Mouse (Mus musculus): ENCODE data around the gene Aak1. TPM values are rescaled to one million over a fixed set of nuclear protein-coding genes. Genes with fewer than 3 reads are reported as not detected.
"Not testable (repeated sequence)": the region's sequence is repeated elsewhere in the genome, so short reads cannot be mapped to it uniquely, and the experiment has no call there.

Gene Aak1
- polyA plus RNA-seq, 1 experiment from 2014 or later, result 5.8 TPM

DNA sequence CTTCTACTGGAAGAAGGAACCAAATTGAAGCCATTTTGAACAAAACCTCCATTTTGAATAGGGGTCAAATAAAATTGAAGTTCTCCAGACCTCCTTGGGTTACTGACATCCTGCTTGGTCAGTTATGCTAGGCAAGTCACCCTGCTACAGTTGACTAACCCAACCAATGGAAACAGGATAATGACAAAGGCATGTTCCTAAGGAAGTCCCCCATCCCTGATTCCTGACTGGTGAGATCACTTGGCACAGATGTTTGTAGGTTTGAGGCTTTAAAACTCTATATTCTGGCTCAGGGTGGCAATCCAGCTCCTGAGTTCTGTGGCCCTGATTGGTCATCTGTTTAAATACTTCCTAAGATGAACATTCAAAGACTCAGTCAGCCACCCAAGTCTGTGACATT lies 156.3 kb downstream of the Aak1 start:
- no peak for ATAC-seq
- Histone ChIP-seq H3K4me2 (no peak overlapping the region), H3K9me3 (replicated peaks) (no peaks in the 10 kb centered on the region), H3K36me3 (no peaks in the 10 kb centered on the region), H3K27me3 (replicated peaks) (no peaks in the 10 kb centered on the region), H3K9ac (no peak overlapping the region), H3K4me3 (no peak overlapping the region), H3K4me1 (peaks cover 14% of the 10 kb centered on the region), H3K27ac (no peak overlapping the region)

DNA sequence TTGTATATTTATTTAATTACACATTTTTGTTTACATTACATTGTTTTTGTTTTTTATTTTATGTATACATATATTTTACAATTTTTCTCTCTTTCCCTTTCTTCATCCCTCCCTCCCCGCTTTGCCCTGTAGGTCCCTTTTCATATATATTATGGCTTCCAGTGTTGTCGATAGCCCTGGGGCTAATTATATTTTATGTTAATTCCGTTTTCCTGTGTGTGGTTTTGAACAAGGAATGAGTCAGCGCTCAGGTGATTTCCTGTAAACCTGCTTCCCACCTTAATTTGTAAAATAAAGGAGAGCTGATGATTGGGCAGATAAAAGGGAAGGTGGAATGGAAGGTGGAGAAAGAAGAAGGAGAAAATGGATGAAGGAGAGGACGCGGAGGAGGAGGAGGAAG lies 159.6 kb downstream of the Aak1 start, which contains the start of gene Nfu1:
Nfu1 (plus strand) TSS at position 350 of the 400 bp plus-strand sequence.
- Histone ChIP-seq H3K9ac (peak within 1 kb of the TSS; percentile 95), H3K27me3 (replicated peaks) (no peaks in the 10 kb centered on the region), H3K36me3 (peaks cover 14% of the 10 kb centered on the region), H3K4me2 (peak within 1 kb of the TSS; percentile 90), H3K4me1 (peaks cover 39% of the 10 kb centered on the region), H3K9me3 (replicated peaks) (no peaks in the 10 kb centered on the region), H3K27ac (peak within 1 kb of the TSS; percentile 93), H3K4me3 (peak within 1 kb of the TSS; percentile 94)
- WGBS (ENCODE audit: insufficient replicate concordance), result 62% methylated on average over 6 of the region's 6 CpGs
- ATAC-seq, result no peak

DNA sequence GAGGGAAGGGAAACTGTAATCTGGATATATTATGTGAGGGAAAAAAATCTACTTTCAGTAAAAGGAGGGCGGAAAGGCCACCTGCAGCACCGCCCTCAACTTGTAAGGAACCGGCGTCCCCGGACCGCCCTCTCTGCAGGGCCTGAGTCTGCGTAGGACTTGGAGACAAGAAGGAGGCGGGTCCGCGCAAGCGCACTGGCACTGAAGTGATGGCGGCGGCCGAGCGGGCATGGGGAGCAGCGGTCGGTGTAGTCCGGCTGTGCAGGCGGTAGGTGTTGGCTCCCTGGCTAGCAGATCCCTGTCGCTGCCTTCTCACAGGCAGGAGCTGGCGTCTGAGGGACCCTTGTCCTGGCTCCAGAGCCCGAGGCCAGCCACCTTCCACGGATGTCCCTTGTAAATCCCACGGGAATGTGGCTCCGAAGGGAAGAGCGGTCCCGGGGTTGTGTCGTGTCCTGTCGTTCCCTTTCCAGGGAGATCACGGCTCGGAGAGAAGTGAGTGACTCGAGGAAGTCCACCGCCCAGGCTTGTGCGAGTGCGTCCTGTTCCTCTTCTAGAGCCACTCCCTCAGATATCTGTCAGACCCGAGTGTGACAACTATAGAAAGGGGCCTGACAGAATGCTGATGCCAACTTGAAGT lies 160.5 kb downstream of the Aak1 start:
- Histone ChIP-seq H3K4me2 (peak overlapping the region; percentile 90), H3K36me3 (peaks cover 21% of the 10 kb centered on the region), H3K4me3 (peak overlapping the region; percentile 94), H3K9ac (peak overlapping the region; percentile 95), H3K9me3 (replicated peaks) (no peaks in the 10 kb centered on the region), H3K4me1 (peaks cover 41% of the 10 kb centered on the region), H3K27me3 (replicated peaks) (no peaks in the 10 kb centered on the region), H3K27ac (peak overlapping the region; percentile 93)
- under 1% methylated on average over 36 of the region's 36 CpGs for WGBS (ENCODE audit: insufficient replicate concordance)
- peak; percentile 96 for ATAC-seq

DNA sequence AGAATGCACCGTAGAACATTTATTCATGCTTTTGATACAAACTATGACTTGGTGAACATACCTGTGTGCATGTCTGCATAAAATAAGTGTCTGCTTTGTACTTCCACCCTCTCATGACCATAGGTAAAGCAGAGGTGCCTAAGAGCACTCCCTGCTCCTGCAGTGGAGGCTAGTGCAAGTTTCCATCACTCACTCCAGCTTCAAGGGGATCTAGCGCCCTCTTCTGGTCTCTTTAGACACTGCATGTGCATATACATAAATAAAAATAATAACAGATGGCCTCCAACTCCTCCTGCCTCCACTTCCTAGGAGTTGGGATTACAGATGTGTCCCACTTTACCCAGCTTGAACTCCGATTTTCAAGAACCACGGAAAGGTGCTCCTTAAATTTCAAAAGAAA lies 167.6 kb downstream of the Aak1 start:
- H3K4me3 ChIP-seq, result no peak overlapping the region
- WGBS (ENCODE audit: insufficient replicate concordance), result 48% methylated on average over 4 of the region's 4 CpGs
- H3K36me3 ChIP-seq, result peaks cover 74% of the 10 kb centered on the region

DNA sequence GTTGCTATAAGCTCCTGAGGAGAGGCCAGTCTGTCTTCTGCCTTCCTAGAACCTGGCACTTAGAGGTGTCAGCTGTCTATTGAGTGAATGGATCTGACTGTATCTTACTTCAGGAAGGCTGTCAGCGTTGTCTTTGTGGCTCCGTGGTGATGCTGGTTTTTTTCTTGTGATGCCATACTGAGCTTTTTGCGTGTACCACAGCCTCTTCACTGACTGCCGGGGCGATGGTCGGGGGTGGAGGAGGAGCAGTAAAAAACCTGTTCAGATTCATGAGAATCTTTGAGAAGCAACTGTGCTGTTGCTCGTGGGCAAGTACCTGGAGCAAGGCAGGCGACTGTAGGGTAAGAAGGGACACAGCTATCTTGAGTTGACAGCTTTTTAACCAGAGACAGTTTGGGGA lies 169.6 kb downstream of the Aak1 start:
- Histone ChIP-seq H3K27me3 (replicated peaks) (no peaks in the 10 kb centered on the region), H3K4me3 (no peak overlapping the region), H3K4me1 (0 out of 2 replicates have a peak, but pooled peaks cover 4% of the 10 kb centered on the region), H3K27ac (no peak overlapping the region), H3K36me3 (peaks cover 77% of the 10 kb centered on the region), H3K4me2 (no peak overlapping the region), H3K9me3 (replicated peaks) (peaks cover 7% of the 10 kb centered on the region), H3K9ac (no peak overlapping the region)
- 83% methylated on average over 8 of the region's 8 CpGs for WGBS (ENCODE audit: insufficient replicate concordance)
- no peak for ATAC-seq

More for the DNA sequence above, 167.6 kb downstream of the Aak1 start:
- Histone ChIP-seq H3K27me3 (replicated peaks) (no peaks in the 10 kb centered on the region), H3K27ac (no peak overlapping the region), H3K9ac (no peak overlapping the region), H3K9me3 (replicated peaks) (peaks cover 7% of the 10 kb centered on the region), H3K4me1 (peaks cover 15% of the 10 kb centered on the region), H3K4me2 (no peak overlapping the region)
- no peak for ATAC-seq

DNA sequence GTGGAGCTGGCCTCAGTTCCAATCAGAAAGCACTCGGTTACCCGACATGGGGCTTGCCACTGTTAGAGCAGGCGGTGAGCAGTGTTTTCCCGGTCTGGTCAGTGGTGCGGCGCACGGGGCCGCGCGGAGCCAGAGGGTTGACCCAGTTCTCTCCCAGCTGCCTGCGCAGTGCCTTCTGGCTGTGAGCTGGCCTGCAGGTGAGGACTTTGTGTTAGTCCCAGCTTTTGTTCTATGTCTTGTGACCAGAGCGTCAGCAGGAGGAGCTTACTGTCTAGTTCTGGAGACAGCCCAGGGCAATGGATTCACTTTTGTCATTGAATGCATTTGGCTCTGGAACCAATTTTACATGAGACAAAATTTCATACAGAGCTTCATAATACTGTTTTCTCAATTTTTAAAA lies 172.5 kb downstream of the Aak1 start:
- Histone ChIP-seq H3K4me2 (no peak overlapping the region), H3K4me3 (no peak overlapping the region), H3K9ac (no peak overlapping the region), H3K36me3 (peaks cover 88% of the 10 kb centered on the region), H3K4me1 (peaks cover 5% of the 10 kb centered on the region; the same call in 1 of the 2 replicates), H3K9me3 (replicated peaks) (peaks cover 7% of the 10 kb centered on the region), H3K27ac (no peak overlapping the region), H3K27me3 (replicated peaks) (no peaks in the 10 kb centered on the region)
- ATAC-seq, result no peak
- 92% methylated on average over 12 of the region's 12 CpGs for WGBS (ENCODE audit: insufficient replicate concordance)

DNA sequence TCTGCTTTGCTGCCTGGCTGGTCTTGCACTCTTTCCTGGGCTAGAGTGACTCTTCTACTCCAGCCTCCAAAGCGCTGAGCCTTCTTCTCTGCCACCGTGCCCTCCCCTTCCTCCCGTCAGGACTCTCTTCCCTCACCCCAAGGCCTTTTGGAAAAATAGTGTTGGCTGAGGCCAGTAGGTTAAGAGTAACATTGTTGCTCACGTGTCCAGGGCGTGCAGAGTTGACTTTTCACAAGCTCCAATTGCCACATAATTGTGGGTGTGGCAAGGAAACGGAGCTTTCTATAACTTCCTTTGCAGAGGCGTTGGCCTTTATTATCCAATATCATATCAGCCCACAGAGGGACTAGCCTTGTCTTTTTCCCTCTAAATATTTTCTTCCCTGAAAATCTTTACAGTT lies 177.7 kb downstream of the Aak1 start:
- ATAC-seq, result no peak
- H3K4me3 ChIP-seq, result no peak overlapping the region
- peaks cover 71% of the 10 kb centered on the region for H3K36me3 ChIP-seq
- no peaks in the 10 kb centered on the region for H3K9me3 ChIP-seq (replicated peaks)
- H3K4me1 ChIP-seq, result peaks cover 9% of the 10 kb centered on the region; the same call in 1 of the 2 replicates
- 43% methylated on average over 7 of the region's 7 CpGs for WGBS (ENCODE audit: insufficient replicate concordance)
- no peak overlapping the region for H3K4me2 ChIP-seq
- H3K27me3 ChIP-seq (replicated peaks), result no peaks in the 10 kb centered on the region
- H3K9ac ChIP-seq, result no peak overlapping the region
- no peak overlapping the region for H3K27ac ChIP-seq

DNA sequence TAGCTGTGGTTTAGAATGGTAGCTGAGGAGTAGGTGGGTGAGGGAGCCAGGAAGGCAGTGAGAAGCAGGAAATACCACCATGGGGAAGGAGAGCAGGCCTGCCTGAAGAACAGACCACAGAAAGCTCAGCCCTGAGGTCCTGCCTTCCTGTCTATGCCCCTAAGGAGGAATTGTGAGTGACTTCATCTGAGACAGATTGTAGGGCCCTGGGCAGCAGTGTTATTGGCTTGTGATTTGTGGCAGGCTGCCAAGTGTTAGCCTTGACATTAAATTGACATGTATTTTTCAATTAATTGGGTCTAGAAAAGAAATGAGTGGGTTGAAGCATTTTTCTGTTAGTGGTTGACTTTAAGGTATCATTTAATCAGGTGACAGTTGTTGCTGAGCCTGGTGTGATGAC lies 179.6 kb downstream of the Aak1 start:
- H3K4me2 ChIP-seq, result no peak overlapping the region
- H3K36me3 ChIP-seq, result peaks cover 55% of the 10 kb centered on the region
- H3K9me3 ChIP-seq (replicated peaks), result no peaks in the 10 kb centered on the region
- no peak overlapping the region for H3K27ac ChIP-seq
- no peak overlapping the region for H3K4me3 ChIP-seq
- no peaks in the 10 kb centered on the region for H3K27me3 ChIP-seq (replicated peaks)
- no peak overlapping the region for H3K9ac ChIP-seq
- ATAC-seq, result no peak
- H3K4me1 ChIP-seq, result peaks cover 9% of the 10 kb centered on the region; the same call in 1 of the 2 replicates

DNA sequence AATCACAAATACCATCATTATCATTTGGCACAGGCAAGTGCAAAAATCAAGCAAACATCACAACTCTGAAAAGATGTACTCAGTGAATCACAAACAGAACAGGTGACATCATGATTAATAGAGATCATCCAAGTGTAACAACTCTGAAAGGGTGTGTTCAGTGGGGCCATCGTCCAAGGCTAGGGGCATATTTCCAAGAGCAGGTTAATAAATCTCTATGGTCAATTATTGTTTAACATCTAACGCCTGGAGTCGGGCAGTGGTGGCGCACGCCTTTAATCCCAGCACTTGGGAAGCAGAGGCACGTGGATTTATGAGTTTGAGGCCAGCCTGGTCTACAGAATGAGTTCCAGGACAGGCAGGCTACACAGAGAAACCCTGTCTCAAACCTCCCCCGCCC lies 182.0 kb downstream of the Aak1 start:
- not testable (repeated sequence) for H3K27me3 ChIP-seq (replicated peaks); H3K27ac ChIP-seq; ATAC-seq; H3K4me3 ChIP-seq; H3K4me2 ChIP-seq; H3K9ac ChIP-seq; H3K9me3 ChIP-seq (replicated peaks); H3K4me1 ChIP-seq
- WGBS (ENCODE audit: insufficient replicate concordance), result 84% methylated on average over 7 of the region's 7 CpGs
- H3K36me3 ChIP-seq, result peaks cover 31% of the 10 kb centered on the region

DNA sequence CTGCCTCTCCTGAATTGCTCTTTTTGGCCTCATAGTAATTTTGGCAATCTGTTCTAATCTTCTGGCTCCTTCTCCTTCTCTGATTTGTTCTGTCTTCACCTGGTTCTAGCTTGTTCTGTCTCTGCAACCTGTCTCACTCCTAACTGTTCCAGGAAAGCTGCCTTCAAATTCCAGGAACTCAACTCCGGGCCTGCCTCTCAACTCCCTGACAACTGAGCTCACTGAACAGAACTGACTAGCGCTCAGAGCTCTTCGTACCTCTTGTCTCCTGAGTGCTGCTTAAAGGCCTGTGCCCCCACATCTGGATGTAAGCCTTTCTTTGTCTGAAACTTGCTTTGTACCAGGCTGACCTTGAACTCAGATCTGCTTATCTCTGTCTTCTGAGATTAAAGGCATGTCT lies 183.1 kb downstream of the Aak1 start:
- Histone ChIP-seq H3K9me3 (replicated peaks) (peaks cover 5% of the 10 kb centered on the region; the same call in 1 of the 2 replicates), H3K27me3 (replicated peaks) (no peaks in the 10 kb centered on the region), H3K4me3 (no peak overlapping the region), H3K9ac (no peak overlapping the region), H3K4me2 (no peak overlapping the region), H3K27ac (no peak overlapping the region), H3K36me3 (peaks cover 29% of the 10 kb centered on the region), H3K4me1 (no peaks in the 10 kb centered on the region)
- WGBS (ENCODE audit: insufficient replicate concordance), result 65% methylated on average over 3 of the region's 3 CpGs
- ATAC-seq, result no peak

DNA sequence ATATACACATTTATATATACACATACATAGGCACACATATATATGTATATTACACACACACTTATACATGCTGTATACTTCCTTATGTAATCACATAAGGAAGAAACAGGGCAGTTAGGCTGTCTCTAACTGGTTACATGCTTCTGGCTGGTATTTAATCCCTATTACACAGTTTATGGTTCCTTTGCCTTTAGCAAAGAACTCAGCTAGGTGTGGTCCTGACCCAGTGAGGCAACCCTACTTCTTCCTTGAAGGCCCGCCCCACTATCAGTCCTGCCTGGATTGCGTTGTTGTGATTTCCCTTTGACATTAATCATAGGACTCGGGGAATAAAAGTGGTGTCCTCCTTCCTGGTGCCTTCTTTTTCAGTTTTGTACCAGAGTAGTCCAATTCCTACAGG lies 185.1 kb downstream of the Aak1 start:
- 72% methylated on average over 3 of the region's 3 CpGs for WGBS (ENCODE audit: insufficient replicate concordance)
- Histone ChIP-seq H3K36me3 (peaks cover 10% of the 10 kb centered on the region), H3K4me3 (no peak overlapping the region), H3K4me1 (no peaks in the 10 kb centered on the region), H3K9me3 (replicated peaks) (peaks cover 5% of the 10 kb centered on the region; the same call in 1 of the 2 replicates), H3K27me3 (replicated peaks) (no peaks in the 10 kb centered on the region), H3K27ac (no peak overlapping the region), H3K9ac (no peak overlapping the region), H3K4me2 (no peak overlapping the region)
- ATAC-seq, result no peak

DNA sequence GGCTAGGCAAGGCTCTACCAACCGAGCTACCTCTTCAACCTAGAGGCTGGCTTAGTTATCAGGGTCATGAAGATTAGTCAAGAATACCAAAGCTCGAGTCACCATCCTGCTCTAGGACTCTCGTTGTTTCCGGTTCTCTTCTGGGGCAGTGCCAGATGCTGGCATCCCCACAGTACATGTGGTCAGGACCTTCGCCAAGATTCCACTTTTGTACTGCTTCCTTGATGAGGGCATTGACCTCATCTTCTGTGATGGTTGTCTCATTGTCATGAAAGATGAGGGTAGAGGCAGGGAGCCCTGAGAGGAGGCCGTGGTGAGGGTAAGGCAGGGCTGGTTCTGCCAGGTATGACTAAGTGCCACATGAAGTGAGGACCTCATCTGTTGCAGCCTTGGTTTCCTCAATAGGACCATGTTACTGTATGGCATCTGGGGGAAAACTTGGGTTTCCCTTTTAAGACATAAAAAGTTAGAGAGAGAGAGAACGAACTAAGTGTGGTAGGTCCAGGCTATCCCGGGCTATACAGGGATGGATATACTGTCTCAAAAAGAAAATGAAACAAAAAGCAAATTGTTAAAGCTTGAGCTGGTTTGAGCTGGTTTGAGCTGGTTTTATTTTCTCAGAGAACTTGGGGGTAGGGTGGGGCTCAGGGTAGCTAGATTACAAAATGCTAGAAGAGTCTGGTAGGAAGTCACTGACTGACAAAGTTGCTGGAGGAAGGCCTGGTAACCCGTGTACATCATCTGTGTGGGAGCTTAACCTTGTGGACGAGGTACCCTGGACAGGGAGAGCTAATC lies 188.7 kb downstream of the Aak1 start:
- Histone ChIP-seq H3K27ac (no peak overlapping the region), H3K4me1 (peaks cover 9% of the 10 kb centered on the region), H3K4me3 (no peak overlapping the region), H3K9ac (no peak overlapping the region), H3K4me2 (no peak overlapping the region), H3K27me3 (replicated peaks) (no peaks in the 10 kb centered on the region), H3K9me3 (replicated peaks) (peaks cover 5% of the 10 kb centered on the region; the same call in 1 of the 2 replicates), H3K36me3 (0 out of 2 replicates have a peak, but pooled peaks cover 3% of the 10 kb centered on the region)
- no peak for ATAC-seq
- 73% methylated on average over 10 of the region's 10 CpGs for WGBS (ENCODE audit: insufficient replicate concordance)

Measured in liver, embryonic 12.5 days (tissue).